Mouse (Mus musculus): ENCODE data around the gene Abcc12.

Abcc12 gene

DNA sequence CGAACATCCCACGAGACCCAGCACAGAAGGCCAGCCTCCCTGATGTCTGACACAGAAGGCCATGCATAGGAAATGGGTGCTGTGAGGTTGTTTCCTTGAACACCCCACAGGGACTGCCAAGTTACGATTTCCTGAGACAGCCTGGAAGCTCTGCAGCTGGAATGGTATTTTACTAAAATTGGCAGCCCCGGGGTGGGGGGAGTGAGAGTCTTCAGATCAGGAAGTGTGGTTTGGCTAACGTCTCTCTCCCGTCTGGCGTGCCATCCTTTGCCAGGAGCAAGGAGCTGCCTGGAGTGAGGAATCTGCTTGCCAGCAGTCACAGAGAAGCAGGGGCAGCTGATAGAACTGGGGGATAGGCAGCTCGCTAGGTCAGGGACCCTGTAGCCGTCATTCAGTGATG, 2.4 kb downstream of the Abcc12 start:
- peak; percentile 52 for DNase-seq

- no peak for DNase-seq
These were observed 2.9 kb downstream of the Abcc12 start for GRCm38 (mm10) chr8:86577547-86577946.

DNA sequence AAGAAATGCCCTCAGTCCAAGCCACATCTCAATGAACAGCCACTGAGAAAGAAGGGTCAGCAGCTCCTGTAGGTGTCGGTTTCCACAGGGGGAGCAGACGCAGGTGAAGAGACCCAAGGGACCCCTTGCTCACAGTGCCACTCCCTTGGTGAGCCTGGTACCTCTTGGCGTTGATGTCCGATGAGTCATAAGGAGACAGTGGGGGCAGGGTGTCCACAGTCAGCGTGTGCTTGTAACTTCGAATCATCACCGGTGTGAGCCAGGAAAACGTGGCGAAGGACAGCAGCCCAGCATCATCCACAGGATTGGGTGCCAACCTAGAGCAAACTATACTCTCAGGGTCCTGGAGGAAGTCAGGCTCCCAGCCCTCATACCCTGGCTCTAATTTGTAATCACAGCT, 16.8 kb downstream of the Abcc12 start:
- DNase-seq, result no peak

DNA sequence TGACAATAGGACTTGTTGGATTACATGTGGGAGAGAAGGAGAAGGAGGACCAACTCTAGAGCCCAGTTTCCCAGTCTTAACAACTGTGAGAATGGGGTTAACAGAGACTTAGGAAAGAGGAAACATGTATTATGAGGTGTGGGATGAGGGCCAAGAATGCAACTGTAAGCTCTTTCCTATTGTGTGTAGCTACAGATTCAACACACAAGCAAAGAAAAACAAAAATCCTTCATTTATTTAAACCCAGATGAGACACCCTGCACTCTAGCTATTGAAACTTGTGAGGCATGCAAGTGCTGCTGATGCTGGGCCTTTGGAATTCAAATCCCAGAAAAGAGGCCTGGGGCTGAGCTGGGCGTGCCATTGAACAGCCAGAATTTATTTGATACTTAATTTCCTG, 18.7 kb downstream of the Abcc12 start:
- DNase-seq, result no peak

DNA sequence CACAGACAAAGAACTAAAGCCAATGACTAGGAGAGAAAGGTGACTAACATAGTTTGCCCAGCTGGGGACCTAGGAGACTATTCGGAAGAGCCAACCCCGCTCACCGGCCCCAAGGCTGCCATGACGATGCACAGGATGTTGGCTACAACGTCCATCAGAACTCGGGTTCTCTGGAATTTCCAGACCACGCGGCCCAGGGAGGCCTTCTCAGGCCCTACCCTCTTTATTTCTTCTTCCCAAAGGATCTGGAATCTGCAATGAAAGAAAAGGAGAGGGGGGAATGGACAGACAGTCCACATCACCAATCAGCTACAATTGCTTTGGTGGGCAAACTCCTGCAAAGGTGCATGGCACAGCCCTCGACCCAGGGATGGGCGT, 19.8 kb downstream of the Abcc12 start:
- no peak for DNase-seq

DNA sequence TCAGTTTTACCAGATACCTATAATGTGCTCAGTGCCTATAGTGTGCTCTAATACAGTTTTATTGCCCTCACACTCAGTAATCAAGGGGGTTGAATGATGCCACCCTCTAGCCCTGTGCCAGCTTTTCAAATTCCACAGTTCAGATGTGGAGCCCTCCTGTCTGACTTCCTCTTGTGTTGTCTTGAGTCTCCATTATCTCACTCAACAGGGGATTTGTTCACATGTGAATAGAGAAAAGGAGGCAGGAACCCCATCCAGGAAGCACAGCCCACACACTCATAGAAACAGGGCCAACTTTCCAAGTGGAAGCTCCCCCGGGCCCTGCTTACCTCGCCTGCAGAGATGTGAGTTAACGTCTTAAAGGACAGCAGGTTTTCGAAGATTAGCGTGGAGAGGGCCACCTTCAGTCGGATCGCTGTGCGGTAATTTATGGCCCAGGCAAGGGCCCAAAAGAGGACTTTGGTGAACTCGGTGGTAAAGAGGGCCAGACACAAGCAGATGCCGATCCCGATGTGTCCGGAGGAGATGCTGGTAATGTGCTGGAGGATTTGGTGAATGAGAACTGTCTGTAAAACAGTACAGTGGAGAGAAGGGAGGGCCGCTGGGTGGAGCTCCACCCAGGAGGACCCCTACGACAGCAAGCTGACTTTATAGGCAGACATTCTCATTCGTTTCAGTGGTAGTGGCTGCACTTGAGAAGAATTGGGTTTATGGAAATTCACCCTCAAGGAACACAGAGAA, 20.4 kb downstream of the Abcc12 start:
- DNase-seq, result no peak

DNA sequence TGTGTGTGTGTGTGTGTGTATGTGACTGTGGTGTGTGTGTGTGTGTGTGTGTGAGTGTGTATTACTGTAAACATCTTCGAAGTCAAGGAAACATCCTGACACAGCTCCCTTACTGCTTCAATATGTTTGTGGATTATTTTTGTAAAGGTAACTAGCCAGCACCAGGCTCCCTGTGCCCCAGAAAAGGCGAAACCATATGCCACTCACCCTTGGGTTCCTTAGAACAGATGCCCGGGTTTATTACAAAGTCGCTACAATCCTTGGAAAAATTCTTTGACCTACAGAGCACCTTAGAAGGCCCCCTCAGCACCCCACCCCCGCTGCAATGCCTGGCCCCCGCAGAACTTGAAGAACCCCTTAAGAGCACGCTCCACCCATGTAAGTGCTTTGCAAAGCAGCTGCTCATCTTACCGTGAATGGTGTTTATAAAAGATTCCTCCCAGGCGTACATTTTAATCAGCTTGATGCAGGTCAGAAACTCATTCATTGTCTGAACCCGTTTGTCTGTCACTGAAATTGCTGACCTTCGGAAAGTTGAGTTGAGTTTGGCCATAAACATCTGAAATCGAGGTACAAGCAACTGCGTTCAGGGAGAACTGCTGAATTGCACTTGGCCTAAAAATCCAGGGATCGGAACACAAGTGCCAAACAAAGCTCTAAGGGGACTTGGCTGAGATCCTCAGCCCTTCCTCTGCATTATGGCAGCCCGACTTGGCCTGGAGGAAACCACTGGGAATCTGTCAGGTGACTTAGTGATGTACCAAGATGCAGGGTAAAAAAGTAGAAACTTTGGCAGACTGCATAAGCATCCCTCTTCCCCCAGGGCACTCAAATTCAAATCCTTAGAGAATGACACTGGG, 23.1 kb downstream of the Abcc12 start:
- DNase-seq, result no peak

GRCm38 (mm10) chr8:86555564-86555963, 24.9 kb downstream of the Abcc12 start:
- no peak for DNase-seq

DNA sequence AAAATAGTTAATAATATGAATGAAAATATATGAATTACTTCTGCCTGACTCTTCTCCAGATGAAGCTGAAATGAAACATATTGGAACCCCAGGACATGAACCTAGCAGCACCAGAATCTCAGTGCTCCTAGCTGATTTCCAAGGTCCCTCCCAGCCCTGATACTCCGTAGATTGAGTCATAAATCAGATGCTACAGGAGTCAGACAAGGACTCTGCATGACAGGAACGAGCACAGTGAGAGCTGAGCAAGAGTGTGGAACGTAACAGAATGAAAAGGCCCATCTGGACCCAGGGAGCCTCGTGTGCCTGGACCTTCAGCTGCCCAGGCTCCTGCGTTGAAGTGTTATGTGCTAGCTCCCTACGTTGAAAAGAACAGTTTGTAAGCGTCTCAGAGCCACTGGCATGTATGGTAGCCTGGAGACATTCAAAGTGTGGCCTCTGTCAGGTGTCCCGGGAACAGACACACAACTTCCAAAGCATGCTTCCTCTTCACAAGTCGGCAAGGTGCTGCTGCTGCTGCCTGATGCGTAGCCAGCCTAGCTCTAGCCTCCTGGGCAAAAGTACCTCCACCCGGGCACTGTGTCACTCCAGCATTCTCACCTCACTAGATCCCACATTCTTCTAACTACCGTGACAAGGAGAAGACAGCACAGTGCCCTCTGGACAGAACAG, 26.1 kb downstream of the Abcc12 start:
- no peak for DNase-seq

- DNase-seq, result no peak
These were observed 30.0 kb downstream of the Abcc12 start for GRCm38 (mm10) chr8:86550516-86550915.

DNA sequence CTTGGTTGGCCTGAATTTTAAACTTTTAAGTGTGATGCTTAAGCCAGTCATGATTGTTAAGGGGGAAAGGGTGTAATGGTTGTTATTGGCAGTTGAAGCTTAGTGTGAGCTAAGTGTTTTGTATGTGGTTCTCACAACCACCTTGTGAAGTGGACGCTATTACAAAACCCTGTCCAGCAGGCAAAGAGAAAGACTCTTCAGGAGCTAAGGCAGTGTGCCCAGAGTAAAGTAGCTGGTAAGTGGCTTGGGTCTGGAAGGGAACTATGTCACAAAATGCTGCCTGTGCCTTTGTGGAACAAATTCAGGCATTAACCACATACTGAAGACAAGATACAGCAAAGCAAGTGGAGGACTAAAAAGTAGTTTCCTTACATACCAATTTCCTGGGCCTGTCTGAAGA, 34.5 kb downstream of the Abcc12 start:
- DNase-seq, result peak; percentile 83

DNA sequence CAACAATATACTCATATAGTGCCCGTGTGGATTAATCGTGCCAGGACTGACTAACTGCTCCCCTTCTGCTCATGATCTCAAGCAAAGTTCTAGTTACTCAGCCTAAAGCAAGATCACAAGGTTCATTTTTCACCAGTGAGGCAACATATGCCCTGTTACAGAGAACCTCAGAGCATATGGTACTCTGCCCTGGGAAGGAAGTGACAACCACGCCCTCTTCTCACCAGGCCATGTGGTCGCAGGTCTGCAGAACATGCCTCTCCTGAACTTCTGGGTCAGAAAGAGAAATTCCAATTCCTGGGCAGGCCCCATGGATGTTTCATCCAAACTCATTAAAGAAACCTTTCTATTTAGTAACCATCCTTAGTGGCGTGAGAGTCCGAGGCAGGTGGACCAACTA, 39.6 kb downstream of the Abcc12 start:
- no peak for DNase-seq

- no peak for DNase-seq
These were observed 40.1 kb downstream of the Abcc12 start for GRCm38 (mm10) chr8:86540376-86540775.

GRCm38 (mm10) chr8:86536663-86536987, 43.9 kb downstream of the Abcc12 start:
- DNase-seq, result no peak

DNA sequence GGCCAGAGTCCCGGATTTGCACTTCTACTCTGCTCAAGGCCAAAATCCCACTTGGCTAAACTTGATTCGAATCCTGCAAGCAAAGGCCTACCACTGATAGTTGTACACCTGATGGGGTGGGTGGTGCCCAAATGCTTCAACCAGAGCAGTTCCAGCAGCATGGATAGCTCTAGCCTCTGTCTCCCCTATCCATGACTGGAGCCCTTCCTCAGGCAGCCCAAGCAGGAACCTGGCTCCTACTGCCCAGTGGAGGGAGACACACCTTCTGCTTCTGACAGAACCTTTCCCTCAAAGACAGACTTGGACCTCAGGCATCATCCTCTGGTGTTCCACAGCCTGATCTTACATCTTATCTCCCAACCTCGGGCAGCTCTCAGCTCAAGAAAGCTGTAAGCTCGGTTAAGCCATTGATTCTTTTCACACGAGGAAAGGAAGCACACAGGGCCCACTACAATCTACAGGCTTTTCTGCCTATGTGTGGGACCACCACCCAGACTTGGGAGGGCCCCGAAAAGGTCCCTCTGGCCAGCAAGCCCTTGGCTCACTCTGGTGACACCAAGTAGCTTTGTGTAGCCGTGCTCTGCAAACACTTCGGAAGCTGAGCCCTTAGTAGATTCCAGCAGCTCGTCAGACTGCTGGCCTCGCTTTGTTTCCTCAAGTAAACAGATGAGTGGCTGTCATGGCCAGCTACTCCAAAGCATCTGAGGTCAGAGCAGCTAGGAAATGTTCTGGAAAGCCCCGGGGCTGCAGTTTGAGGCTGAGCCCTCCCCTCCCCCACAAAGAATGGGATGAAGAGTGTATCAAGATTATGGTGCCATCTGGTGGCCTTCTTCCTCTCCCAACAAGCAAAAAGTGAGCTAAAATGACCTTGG, 44.5 kb downstream of the Abcc12 start:
- peak; percentile 91 for DNase-seq

- DNase-seq, result peak; percentile 24
These were observed 45.4 kb downstream of the Abcc12 start for GRCm38 (mm10) chr8:86535068-86535560.

GRCm38 (mm10) chr8:86529714-86530113, 50.8 kb downstream of the Abcc12 start:
- DNase-seq, result no peak

DNA sequence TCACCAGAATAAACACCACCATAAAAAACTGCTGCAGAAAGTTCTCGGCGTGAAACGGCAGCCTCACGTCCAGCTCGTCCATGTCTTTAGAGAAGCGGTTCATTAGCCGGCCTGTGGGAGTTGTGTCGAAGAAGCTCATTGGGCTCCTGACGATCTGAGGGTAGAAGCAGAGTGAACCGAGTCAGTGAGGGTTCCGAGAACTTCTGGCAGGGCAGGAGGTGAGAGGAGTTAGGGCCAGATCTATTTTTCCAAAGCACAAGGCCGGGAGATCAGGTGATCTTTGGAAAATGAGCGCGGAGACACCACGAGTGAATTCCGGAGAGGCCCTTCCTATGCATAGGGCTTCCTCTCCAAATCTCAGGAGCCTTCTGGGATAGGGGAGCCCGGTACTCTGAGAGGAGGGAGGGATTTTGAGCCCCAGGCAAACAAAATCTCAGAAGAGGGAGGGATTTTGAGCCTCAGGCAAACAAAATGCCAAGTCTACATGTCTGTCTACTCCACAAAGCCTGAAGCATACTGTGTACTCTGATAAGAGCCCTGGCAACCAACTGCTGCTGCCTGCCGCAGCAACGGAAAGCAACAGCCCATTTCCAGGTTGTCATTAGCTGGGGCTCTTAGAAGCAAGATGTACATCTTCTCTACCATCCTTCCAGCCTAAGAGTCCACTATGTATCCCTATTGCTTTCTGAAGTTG, 53.0 kb downstream of the Abcc12 start:
- no peak for DNase-seq

DNA sequence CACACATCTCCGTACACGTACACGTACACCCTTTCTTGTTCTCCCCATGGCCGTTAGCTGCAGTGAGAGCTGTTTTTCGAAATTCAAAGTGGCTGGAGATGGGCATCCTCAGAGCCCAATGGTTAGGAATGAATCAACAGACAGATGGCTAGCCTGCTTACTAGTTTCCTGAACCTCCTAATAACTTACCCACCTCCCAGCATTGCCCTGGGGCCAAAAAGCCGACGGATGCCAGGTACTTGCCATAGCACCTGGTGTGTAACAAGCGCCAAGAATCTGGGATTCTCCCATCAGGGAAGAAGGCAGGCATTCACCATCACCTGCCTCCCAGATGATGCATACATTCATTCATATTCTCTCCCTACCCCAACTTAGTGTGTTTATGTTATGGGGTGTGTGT, 53.7 kb downstream of the Abcc12 start:
- no peak for DNase-seq

GRCm38 (mm10) chr8:86514203-86514602, 66.3 kb downstream of the Abcc12 start:
- DNase-seq, result no peak

GRCm38 (mm10) chr8:86512886-86513285, 67.6 kb downstream of the Abcc12 start:
- DNase-seq, result no peak
